Mouse (Mus musculus) granulocyte monocyte progenitor cell, adult 5-6 weeks (primary cell): ENCODE results near the gene Fgf5. TPM values are rescaled to one million over a fixed set of nuclear protein-coding genes. Genes with fewer than 3 reads are reported as not detected.

Experiments
- ATAC-seq: replicated peaks from 2 replicates; pipeline ENCODE4 v1.8.0; 2016; ENCODE audit warnings: mild to moderate bottlenecking, moderate TSS enrichment, inconsistent platforms; ENCODE audit not compliant: poor library complexity, severe bottlenecking
- total RNA-seq, 2 experiments: library from RNA; stranded (forward) in 1 of 2; stranded (reverse) in 1 of 2; fragments of 200-712, 200-1000 nt in 1 of 2; fragments of >200 nt in 1 of 2; fragmentation: Nextera tagmentation in 1 of 2; gene quantifications; 2 replicates each; pipeline ENCODE4 v1.2.3; 2014 to 2017

Gene Fgf5
- total RNA-seq, 2 experiments from 2014 or later = not detected

DNA sequence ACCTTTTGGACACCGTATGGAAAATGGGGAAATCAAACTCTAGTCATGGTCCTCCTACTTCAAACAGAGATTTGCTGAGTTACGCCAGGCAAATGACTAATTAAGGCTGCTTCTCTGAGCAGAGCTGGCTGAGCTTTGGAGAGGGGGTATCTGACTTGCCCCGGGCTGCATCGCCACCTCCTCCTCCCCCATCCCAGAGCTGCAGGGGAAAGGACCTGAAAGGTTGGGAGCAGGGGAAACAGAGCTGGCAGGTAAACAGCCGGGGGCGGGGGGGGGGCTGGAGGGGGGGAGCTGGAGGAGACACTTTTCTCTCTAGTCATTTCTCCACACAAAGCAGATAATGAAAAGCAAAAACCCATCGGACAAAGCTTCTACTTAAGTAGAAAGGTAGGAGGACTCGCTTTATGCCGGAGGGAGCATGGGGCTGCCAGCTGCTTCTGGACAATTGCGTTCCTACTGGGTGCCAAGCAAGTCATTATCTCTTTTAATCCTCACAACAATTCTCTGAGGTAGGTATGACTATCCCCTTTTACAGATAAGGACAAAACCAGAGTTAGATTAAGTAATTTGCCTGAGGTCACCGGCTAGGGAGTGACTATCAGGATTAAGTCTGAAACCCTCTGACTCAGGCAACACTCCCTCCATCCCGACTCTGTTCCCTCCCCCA, 39.2 kb downstream of the Fgf5 start:
- ATAC-seq = no peak

- no peak for ATAC-seq
Observed at GRCm38 (mm10) chr5:98300079-98300478, 46.1 kb downstream of the Fgf5 start.

DNA sequence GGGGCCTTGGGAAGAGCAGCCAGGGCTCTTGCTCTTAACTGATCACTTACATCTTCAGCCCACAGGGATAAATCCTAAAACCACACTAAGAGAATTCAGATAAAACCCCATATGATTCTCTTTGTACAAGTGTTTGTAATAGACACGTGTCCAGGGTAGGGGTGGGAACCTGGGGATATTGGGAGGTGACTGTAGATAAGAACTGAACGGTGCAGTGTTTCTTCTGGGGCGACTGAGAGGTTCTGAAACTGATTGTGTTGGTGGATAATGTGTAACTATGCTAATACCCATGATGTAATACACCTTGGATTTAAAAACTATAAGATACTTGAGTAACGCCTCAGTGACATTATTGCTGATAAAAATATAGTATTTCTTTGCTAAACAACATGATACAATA, 51.7 kb downstream of the Fgf5 start:
- no peak for ATAC-seq

- ATAC-seq = no peak
Observed at GRCm38 (mm10) chr5:98306528-98306927, 52.5 kb downstream of the Fgf5 start.

DNA sequence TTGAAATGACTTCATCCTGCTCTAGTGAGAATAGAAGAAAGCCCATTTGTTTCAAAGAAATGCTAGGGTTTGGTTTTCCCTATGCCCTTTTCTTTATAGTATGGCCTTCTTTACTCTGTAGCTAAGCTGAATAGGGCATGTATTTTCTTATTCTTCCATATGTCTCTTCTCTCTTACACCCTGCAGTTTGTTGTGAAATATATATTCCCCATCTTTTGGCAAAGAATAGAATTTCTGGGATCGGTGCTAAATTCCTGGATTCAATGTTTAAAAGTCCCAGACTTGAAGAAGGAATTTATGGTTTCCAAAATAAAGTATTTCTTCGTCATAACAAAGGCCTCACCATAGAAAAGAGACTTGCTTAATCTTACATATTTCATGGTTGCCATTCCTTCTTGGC, 72.6 kb downstream of the Fgf5 start:
- ATAC-seq = no peak

Other genes starting within 250 kb of the Fgf5 start
- 6.1 and 9.5 TPM in 2 replicates for gene Antxr2, start 223.1 kb upstream of the Fgf5 start, total RNA-seq (2014; fragmentation: Nextera tagmentation)
- gene Antxr2, start 223.1 kb upstream of the Fgf5 start, total RNA-seq (2017) = 8.3 and 9.1 TPM in 2 replicates
- not detected in 2 replicates for gene Prdm8, start 87.0 kb upstream of the Fgf5 start, total RNA-seq (2014; fragmentation: Nextera tagmentation)
- gene Prdm8, start 87.0 kb upstream of the Fgf5 start, total RNA-seq (2017) = not detected in 2 replicates
- not detected in 2 replicates for gene Cfap299, start 75.1 kb downstream of the Fgf5 start, total RNA-seq (2014; fragmentation: Nextera tagmentation)
- gene Cfap299, start 75.1 kb downstream of the Fgf5 start, total RNA-seq (2017) = not detected in 2 replicates